Mouse (Mus musculus): ENCODE results near the gene Tecta.

DNA sequence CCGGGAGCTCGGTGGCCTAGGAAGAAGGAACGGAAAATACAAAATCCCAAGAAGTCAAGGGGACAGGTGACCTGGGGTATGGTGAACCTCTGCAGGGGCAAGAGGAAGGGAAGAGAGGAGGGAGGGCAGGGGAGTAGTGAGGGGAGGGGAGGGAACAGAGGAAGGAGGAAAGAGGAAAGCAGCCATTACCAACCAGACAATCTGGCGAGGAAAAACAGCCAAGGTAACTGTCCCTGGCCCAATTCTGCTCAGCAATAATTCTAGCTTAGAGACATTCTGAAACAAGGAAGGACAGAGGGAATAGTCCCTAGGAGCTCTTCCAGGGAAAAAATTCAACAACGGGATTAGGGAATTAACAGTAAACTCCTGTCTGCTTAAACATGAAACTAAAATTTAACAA lies 19.1 kb upstream of the Tecta start:
- TF ChIP-seq POLR2A (IDR thresholded peaks at IDR 0.05; ENCODE audit: insufficient read depth, low read length), result no peak
- no peak for TF ChIP-seq CTCF (IDR thresholded peaks at IDR 0.05; ENCODE audit: low read depth, low read length)
- no peak for TF ChIP-seq EP300 (IDR thresholded peaks at IDR 0.05; ENCODE audit: insufficient read depth, low read depth, low read length)
